Mouse (Mus musculus) myocyte (in vitro differentiated cells): ENCODE measurements around the gene Ankrd26. TPM values are rescaled to one million over a fixed set of nuclear protein-coding genes. Genes with fewer than 3 reads are reported as not detected.

Experiments used
- H3K27me3 ChIP-seq: one replicate; pipeline ENCODE4 v1.6.1; 2011; ENCODE audit not compliant: control insufficient read depth, insufficient read depth, insufficient read length
- H3K36me3 ChIP-seq: one replicate; pipeline ENCODE4 v1.6.1; 2011; ENCODE audit not compliant: control insufficient read depth, insufficient read depth
- H3K4me2 ChIP-seq: one replicate; pipeline ENCODE4 v1.6.1; 2011; ENCODE audit warnings: low read depth, control low read depth
- H3K4me3 ChIP-seq: one replicate; pipeline ENCODE4 v1.5.1; 2011; ENCODE audit warnings: mild to moderate bottlenecking, control low read depth, moderate library complexity
- H3K79me2 ChIP-seq: one replicate; pipeline ENCODE4 v1.6.1; 2011; ENCODE audit not compliant: control insufficient read depth, insufficient read depth
- H3ac ChIP-seq: one replicate; pipeline ENCODE4 v1.6.1; 2011; ENCODE audit not compliant: control insufficient read depth, insufficient read length
- CEBPB ChIP-seq: IDR thresholded peaks from 2 replicates; pipeline ENCODE4 v1.6.1; 2011; ENCODE audit warnings: mild to moderate bottlenecking, moderate library complexity; ENCODE audit not compliant: poor library complexity, insufficient read depth, severe bottlenecking
- E2F4 ChIP-seq: IDR thresholded peaks from one replicate; pipeline ENCODE4 v1.6.1; 2011; ENCODE audit warnings: mild to moderate bottlenecking, control low read depth, moderate library complexity; ENCODE audit not compliant: insufficient read depth
- MAX ChIP-seq: IDR thresholded peaks from one replicate; pipeline ENCODE4 v1.6.1; 2011; ENCODE audit warnings: low read depth, mild to moderate bottlenecking, control low read depth
- MYOD1 ChIP-seq, 3 experiments: IDR thresholded peaks; one replicate each; pipeline ENCODE4 v1.6.1; 2011; ENCODE audit warnings: control low read depth in 2 of 3, low read depth in 2 of 3, mild to moderate bottlenecking in 2 of 3, moderate library complexity in 1 of 3; ENCODE audit not compliant: insufficient read length in 2 of 3, control insufficient read depth in 1 of 3
- MYOG ChIP-seq, 3 experiments: IDR thresholded peaks; one replicate each; pipeline ENCODE4 v1.6.1; 2011; ENCODE audit warnings: control low read depth in 2 of 3, low read depth in 2 of 3, mild to moderate bottlenecking in 2 of 3; ENCODE audit not compliant: insufficient read length in 2 of 3, control insufficient read depth in 1 of 3, insufficient read depth in 1 of 3
- POLR2A ChIP-seq: IDR thresholded peaks from one replicate; pipeline ENCODE4 v1.6.1; 2011; ENCODE audit warnings: low read depth, mild to moderate bottlenecking, control low read depth, moderate library complexity; ENCODE audit not compliant: insufficient read length
- POLR2AphosphoS2 ChIP-seq: IDR thresholded peaks from one replicate; pipeline ENCODE4 v1.6.1; 2011; ENCODE audit warnings: low read depth, control low read depth; ENCODE audit not compliant: insufficient read length
- REST ChIP-seq: IDR thresholded peaks from one replicate; pipeline ENCODE4 v1.6.1; 2011; ENCODE audit warnings: mild to moderate bottlenecking, control low read depth, moderate library complexity; ENCODE audit not compliant: insufficient read depth, insufficient read length
- SRF ChIP-seq: IDR thresholded peaks from one replicate; pipeline ENCODE4 v1.6.1; 2011; ENCODE audit warnings: low read depth; ENCODE audit not compliant: control insufficient read depth, insufficient read length
- TCF12 ChIP-seq: IDR thresholded peaks from one replicate; pipeline ENCODE4 v1.6.1; 2011; ENCODE audit warnings: mild to moderate bottlenecking, control low read depth; ENCODE audit not compliant: poor library complexity, insufficient read depth, severe bottlenecking
- TCF3 ChIP-seq: IDR thresholded peaks from one replicate; pipeline ENCODE4 v1.6.1; 2011; ENCODE audit warnings: low read depth, control low read depth; ENCODE audit not compliant: insufficient read length
- USF1 ChIP-seq: IDR thresholded peaks from one replicate; pipeline ENCODE4 v1.6.1; 2011; ENCODE audit warnings: low read depth, mild to moderate bottlenecking, control low read depth, moderate library complexity
- polyA plus RNA-seq: library from polyadenylated mRNA; unstranded; fragments of >200 nt; fragmentation: generic; extraction: Trizol; gene quantifications from one replicate; pipeline ENCODE4 v1.2.1, GENCODE M21; 2012; ENCODE audit warnings: missing spikeins

The Ankrd26 gene
- polyA plus RNA-seq: 0.73 TPM

DNA sequence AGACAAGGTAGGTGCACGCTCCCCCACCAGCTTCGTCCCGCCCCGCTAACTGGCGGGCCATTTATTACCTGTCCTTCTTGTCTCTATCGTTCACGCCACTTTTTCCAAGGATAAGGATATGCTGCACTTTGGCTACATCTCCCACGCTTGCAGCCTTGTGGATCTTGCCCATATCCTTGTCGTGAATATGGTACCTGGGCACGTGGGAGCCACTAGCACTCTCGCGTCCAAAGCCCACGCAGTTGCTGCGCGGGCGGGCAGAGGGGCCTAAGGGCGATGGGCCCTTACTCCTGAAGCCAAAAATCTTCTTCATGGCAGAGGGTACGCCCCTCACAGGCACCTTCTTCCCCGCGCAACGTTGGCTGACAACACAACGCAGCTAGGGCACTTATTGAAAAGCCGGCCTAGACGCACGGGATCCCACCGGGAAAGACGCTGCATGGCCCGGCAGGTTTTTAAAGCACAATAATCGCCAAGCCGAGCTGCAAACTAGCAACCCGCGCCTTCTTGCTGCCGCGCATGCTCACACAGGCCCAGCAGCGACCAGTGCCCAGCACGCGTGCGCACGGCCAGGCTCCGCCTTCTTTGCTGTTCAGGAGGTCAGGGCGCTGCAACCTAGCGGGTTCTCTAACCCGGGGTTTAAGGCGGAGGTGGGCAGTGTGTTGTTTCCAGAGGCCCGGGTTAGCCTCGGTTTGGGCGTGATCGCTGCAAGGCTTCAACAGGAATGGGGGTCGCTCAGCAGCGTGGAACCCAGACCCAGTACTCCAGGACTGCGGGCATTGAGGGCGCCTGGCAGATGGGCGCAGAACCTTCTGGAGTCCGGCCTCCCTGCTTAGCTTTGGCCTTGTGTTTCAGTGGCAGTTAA lies at the start of gene Ankrd26:
TSS of gene Ankrd26 (minus strand) at position 482 of the 865 bp plus-strand sequence.
- Histone ChIP-seq H3ac (peak within 1 kb of the TSS; percentile 17), H3K79me2 (peaks cover 7% of the 10 kb centered on the region), H3K27me3 (no peaks in the 10 kb centered on the region), H3K4me3 (peak within 1 kb of the TSS; percentile 77), H3K36me3 (peaks cover 6% of the 10 kb centered on the region), H3K4me2 (peak within 1 kb of the TSS; percentile 81)
- TF ChIP-seq SRF (peak; percentile 12), E2F4 (no peak), POLR2AphosphoS2 (peak; percentile 81), POLR2A (peak; percentile 90)

GRCm38 (mm10) chr6:118608906-118609305 lies 46.9 kb upstream of the Ankrd26 start:
- TF ChIP-seq POLR2A (no peak), SRF (no peak), MAX (no peak), TCF12 (no peak), E2F4 (no peak), CEBPB (no peak), USF1 (no peak), MYOG (IDR thresholded peaks at IDR 0.05; ENCODE audit: control insufficient read depth in 1 of 3, insufficient read depth in 1 of 3, insufficient read length in 2 of 3, low read depth in 2 of 3) (no peak), POLR2AphosphoS2 (no peak)
- Histone ChIP-seq H3K36me3 (no peaks in the 10 kb centered on the region), H3K4me3 (no peak overlapping the region), H3K4me2 (no peak overlapping the region), H3K27me3 (peaks cover 29% of the 10 kb centered on the region), H3K79me2 (no peaks in the 10 kb centered on the region), H3ac (no peak overlapping the region)

- Histone ChIP-seq H3K36me3 (no peaks in the 10 kb centered on the region), H3K27me3 (peaks cover 36% of the 10 kb centered on the region)
- no peak for TF ChIP-seq SRF
- no peak for TF ChIP-seq REST
- no peak for TF ChIP-seq CEBPB
- no peak for TF ChIP-seq TCF3
- TF ChIP-seq E2F4: no peak
- no peak for TF ChIP-seq TCF12
- TF ChIP-seq MYOG (IDR thresholded peaks at IDR 0.05; ENCODE audit: control insufficient read depth in 1 of 3, insufficient read depth in 1 of 3, insufficient read length in 2 of 3, low read depth in 2 of 3): no peak
- no peak for TF ChIP-seq USF1
- no peak for TF ChIP-seq MAX
- TF ChIP-seq POLR2AphosphoS2: no peak
- TF ChIP-seq MYOD1 (IDR thresholded peaks at IDR 0.05; ENCODE audit: control insufficient read depth in 1 of 3, insufficient read length in 2 of 3, low read depth in 2 of 3): no peak
- TF ChIP-seq POLR2A: no peak
Measured at GRCm38 (mm10) chr6:118605974-118606373, 43.9 kb upstream of the Ankrd26 start.

DNA sequence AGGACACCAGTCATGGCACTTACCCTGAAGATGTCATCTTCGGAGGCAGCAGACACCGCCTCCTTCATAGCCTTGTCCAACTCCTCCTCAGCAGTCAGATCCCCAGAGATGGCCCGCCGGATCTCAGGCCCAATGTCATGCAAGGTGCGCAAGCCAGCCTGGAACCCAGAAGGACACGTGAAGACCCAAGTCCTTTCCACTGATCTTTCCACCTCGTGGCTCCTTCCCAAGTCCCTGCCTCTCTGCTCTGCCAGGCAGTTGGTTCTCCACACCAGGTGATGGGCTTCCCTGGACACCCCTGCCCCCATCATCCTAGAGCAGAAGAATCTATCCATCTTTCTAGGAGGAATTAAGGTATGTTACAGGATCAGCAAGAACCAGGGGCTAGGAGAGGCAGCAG lies 41.8 kb upstream of the Ankrd26 start:
- H3K4me2 ChIP-seq: no peak overlapping the region
- H3K36me3 ChIP-seq: no peaks in the 10 kb centered on the region
- TF ChIP-seq POLR2A (no peak), REST (no peak), USF1 (no peak), SRF (no peak), CEBPB (no peak), E2F4 (no peak), POLR2AphosphoS2 (no peak)
- no peaks in the 10 kb centered on the region for H3K79me2 ChIP-seq
- no peak overlapping the region for H3K4me3 ChIP-seq
- peaks cover 40% of the 10 kb centered on the region for H3K27me3 ChIP-seq
- no peak overlapping the region for H3ac ChIP-seq

More at GRCm38 (mm10) chr6:118605974-118606373, 43.9 kb upstream of the Ankrd26 start:
- H3K4me3 ChIP-seq: no peak overlapping the region
- H3ac ChIP-seq: no peak overlapping the region
- no peaks in the 10 kb centered on the region for H3K79me2 ChIP-seq
- H3K4me2 ChIP-seq: no peak overlapping the region

- Histone ChIP-seq H3K4me2 (no peak overlapping the region), H3K79me2 (no peaks in the 10 kb centered on the region), H3ac (no peak overlapping the region), H3K27me3 (peaks cover 41% of the 10 kb centered on the region), H3K36me3 (no peaks in the 10 kb centered on the region), H3K4me3 (no peak overlapping the region)
- no peak for TF ChIP-seq MAX
- TF ChIP-seq CEBPB: no peak
- TF ChIP-seq REST: no peak
- TF ChIP-seq TCF3: no peak
- TF ChIP-seq POLR2AphosphoS2: no peak
- TF ChIP-seq E2F4: no peak
- TF ChIP-seq MYOD1 (IDR thresholded peaks at IDR 0.05; ENCODE audit: control insufficient read depth in 1 of 3, insufficient read length in 2 of 3, low read depth in 2 of 3): no peak
- no peak for TF ChIP-seq MYOG (IDR thresholded peaks at IDR 0.05; ENCODE audit: control insufficient read depth in 1 of 3, insufficient read depth in 1 of 3, insufficient read length in 2 of 3, low read depth in 2 of 3)
- TF ChIP-seq SRF: no peak
- no peak for TF ChIP-seq USF1
- TF ChIP-seq POLR2A: no peak
- TF ChIP-seq TCF12: no peak
Measured at GRCm38 (mm10) chr6:118595681-118596055, 33.6 kb upstream of the Ankrd26 start.
